Mouse (Mus musculus) intestine, postnatal 0 days (tissue): Measurements from ENCODE around the gene Gcnt7. TPM values are rescaled to one million over a fixed set of nuclear protein-coding genes. Genes with fewer than 3 reads are reported as not detected.

ENCODE experiments used
- ATAC-seq: fragments of 200-750 bp; cut with Nextera tagmentation; 2 replicates; pipeline ENCODE4 v1.8.0; 2017; ENCODE audit warnings: mild to moderate bottlenecking, moderate TSS enrichment, moderate library complexity
- H3K27ac ChIP-seq: fragments of 300-500 bp; sonication (generic); 2 replicates; pipeline ENCODE4 v1.5.1; 2014; ENCODE audit warnings: mild to moderate bottlenecking, low read depth, low read length, moderate library complexity
- H3K27me3 ChIP-seq: fragments of 300-500 bp; sonication (generic); replicated peaks from 2 replicates; pipeline ENCODE4 v1.6.1; 2014; ENCODE audit warnings: low read length, mixed read lengths; ENCODE audit not compliant: control insufficient read depth, insufficient read depth
- H3K36me3 ChIP-seq: fragments of 300-500 bp; sonication (generic); 2 replicates; pipeline ENCODE4 v1.6.1; 2014; ENCODE audit warnings: mild to moderate bottlenecking, moderate library complexity; ENCODE audit not compliant: control insufficient read depth, insufficient read depth
- H3K4me1 ChIP-seq: fragments of 300-500 bp; sonication (generic); replicated peaks from 2 replicates; pipeline ENCODE4 v1.6.1; 2014; ENCODE audit warnings: antibody characterized with exemption, low read length, mixed read lengths; ENCODE audit not compliant: control insufficient read depth, insufficient read depth
- H3K4me2 ChIP-seq: fragments of 300-500 bp; sonication (generic); replicated peaks from 2 replicates; pipeline ENCODE4 v1.6.1; 2014; ENCODE audit warnings: low read depth, mild to moderate bottlenecking, moderate library complexity
- H3K4me3 ChIP-seq: fragments of 300-500 bp; sonication (generic); 2 replicates; pipeline ENCODE4 v1.5.1; 2014; ENCODE audit warnings: low read depth, low read length
- H3K9ac ChIP-seq: fragments of 300-500 bp; sonication (generic); 2 replicates; pipeline ENCODE4 v1.6.1; 2014; ENCODE audit warnings: mild to moderate bottlenecking, low read depth, low read length
- H3K9me3 ChIP-seq: fragments of 300-500 bp; sonication (generic); 2 replicates; pipeline ENCODE4 v1.6.1; 2016; ENCODE audit warnings: mixed run types; ENCODE audit not compliant: control insufficient read depth
- CTCF ChIP-seq: sonication (generic); IDR thresholded peaks from 2 replicates; pipeline ENCODE4 v1.5.1; 2016; ENCODE audit warnings: low read depth, mild to moderate bottlenecking, control low read depth, antibody characterized with exemption, moderate library complexity
- WGBS: fragments of 180-500 bp; shearing (Covaris S2); extraction: QIAGEN DNeasy Blood & Tissue Kit; methylation state at CpG from one replicate; pipeline ENCODE4 v1.1.7; 2014; 5-methylcytosine and 5-hydroxymethylcytosine counted together
- polyA plus RNA-seq: library from polyadenylated mRNA; unstranded; fragments of >200 nt; fragmentation: Nextera tagmentation; extraction: Ambion mirVana; gene quantifications from 2 replicates; pipeline ENCODE4 v1.2.1, GENCODE M21; 2015

The Gcnt7 gene
- polyA plus RNA-seq, 1 experiment from 2014 or later, result 0.17 TPM

- Histone ChIP-seq H3K27me3 (no peaks in the 10 kb centered on the region), H3K9me3 (no peaks in the 10 kb centered on the region), H3K36me3 (no peaks in the 10 kb centered on the region), H3K27ac (no peak overlapping the region), H3K4me3 (no peak overlapping the region), H3K9ac (no peak overlapping the region), H3K4me2 (no peak overlapping the region), H3K4me1 (no peaks in the 10 kb centered on the region)
- 20% methylated on average over 4 of the region's 4 CpGs for whole genome bisulfite sequencing
- ATAC-seq, result no peak
- TF ChIP-seq CTCF, result no peak
Observed at GRCm38 (mm10) chr2:172413273-172413672, 45.1 kb downstream of the Gcnt7 start.

- ATAC-seq, result no peak
Observed at GRCm38 (mm10) chr2:172412454-172412853, 45.9 kb downstream of the Gcnt7 start.

GRCm38 (mm10) chr2:172411091-172411490, 47.3 kb downstream of the Gcnt7 start:
- no peak overlapping the region for H3K9ac ChIP-seq
- TF ChIP-seq CTCF, result no peak
- no peak overlapping the region for H3K4me3 ChIP-seq
- H3K9me3 ChIP-seq, result no peaks in the 10 kb centered on the region
- no peak overlapping the region for H3K4me2 ChIP-seq
- ATAC-seq, result no peak
- H3K36me3 ChIP-seq, result no peaks in the 10 kb centered on the region
- H3K27ac ChIP-seq, result no peak overlapping the region
- H3K27me3 ChIP-seq, result no peaks in the 10 kb centered on the region
- 83% methylated on average over 11 of the region's 11 CpGs for WGBS
- H3K4me1 ChIP-seq, result no peaks in the 10 kb centered on the region

More at GRCm38 (mm10) chr2:172412454-172412853, 45.9 kb downstream of the Gcnt7 start:
- no peak overlapping the region for H3K4me3 ChIP-seq
- no peaks in the 10 kb centered on the region for H3K9me3 ChIP-seq
- WGBS, result 14% methylated on average over 9 of the region's 9 CpGs
- H3K36me3 ChIP-seq, result no peaks in the 10 kb centered on the region
- H3K27me3 ChIP-seq, result no peaks in the 10 kb centered on the region
- H3K9ac ChIP-seq, result no peak overlapping the region
- no peaks in the 10 kb centered on the region for H3K4me1 ChIP-seq
- no peak overlapping the region for H3K27ac ChIP-seq
- H3K4me2 ChIP-seq, result no peak overlapping the region
- no peak for TF ChIP-seq CTCF

- WGBS, result 77% methylated on average over 2 of the region's 2 CpGs
- no peak overlapping the region for H3K9ac ChIP-seq
- no peaks in the 10 kb centered on the region for H3K27me3 ChIP-seq
- H3K27ac ChIP-seq, result no peak overlapping the region
- H3K36me3 ChIP-seq, result no peaks in the 10 kb centered on the region
- ATAC-seq, result no peak
- no peak overlapping the region for H3K4me2 ChIP-seq
- no peaks in the 10 kb centered on the region for H3K4me1 ChIP-seq
- H3K4me3 ChIP-seq, result no peak overlapping the region
- no peaks in the 10 kb centered on the region for H3K9me3 ChIP-seq
- no peak for TF ChIP-seq CTCF
Observed at GRCm38 (mm10) chr2:172410686-172411085, 47.7 kb downstream of the Gcnt7 start.

- Histone ChIP-seq H3K27ac (no peak overlapping the region), H3K36me3 (no peaks in the 10 kb centered on the region), H3K27me3 (no peaks in the 10 kb centered on the region), H3K9ac (no peak overlapping the region), H3K4me2 (no peak overlapping the region), H3K9me3 (no peaks in the 10 kb centered on the region), H3K4me1 (no peaks in the 10 kb centered on the region), H3K4me3 (no peak overlapping the region)
- WGBS, result 74% methylated on average over 2 of the region's 2 CpGs
- ATAC-seq, result no peak
- TF ChIP-seq CTCF, result no peak
Observed at GRCm38 (mm10) chr2:172407499-172407898, 50.9 kb downstream of the Gcnt7 start.

GRCm38 (mm10) chr2:172406173-172406572, 52.2 kb downstream of the Gcnt7 start:
- Histone ChIP-seq H3K27ac (no peak overlapping the region), H3K27me3 (no peaks in the 10 kb centered on the region), H3K4me2 (no peak overlapping the region), H3K4me3 (no peak overlapping the region), H3K9me3 (no peaks in the 10 kb centered on the region), H3K9ac (no peak overlapping the region), H3K36me3 (no peaks in the 10 kb centered on the region), H3K4me1 (no peaks in the 10 kb centered on the region)
- ATAC-seq, result no peak
- WGBS, result 63% methylated on average over 4 of the region's 4 CpGs
- TF ChIP-seq CTCF, result no peak

- 57% methylated on average over 3 of the region's 3 CpGs for WGBS
- no peak for ATAC-seq
- no peak for TF ChIP-seq CTCF
- Histone ChIP-seq H3K4me3 (no peak overlapping the region), H3K27ac (no peak overlapping the region), H3K9ac (no peak overlapping the region), H3K9me3 (no peaks in the 10 kb centered on the region), H3K36me3 (no peaks in the 10 kb centered on the region), H3K4me1 (no peaks in the 10 kb centered on the region), H3K27me3 (no peaks in the 10 kb centered on the region), H3K4me2 (no peak overlapping the region)
Observed at GRCm38 (mm10) chr2:172405011-172405410, 53.4 kb downstream of the Gcnt7 start.
